Mouse (Mus musculus) kidney, postnatal 4 days (tissue): ENCODE results near the gene Mgat4d.
"Not testable (repeated sequence)": the region's sequence is repeated elsewhere in the genome, so short reads cannot be mapped to it uniquely, and the experiment has no call there.

Source experiments
- DNase-seq, 2 experiments: peaks; one replicate each; pipeline ENCODE4 v3.0.0; 2021; ENCODE audit warnings: mixed read lengths in 2 of 2

The Mgat4d gene

GRCm38 (mm10) chr8:83348263-83348662 is at the start of gene Mgat4d:
Gene Mgat4d, plus strand, starts transcription at chr8:83348471.
- DNase-seq = no peak

GRCm38 (mm10) chr8:83300135-83300534 is 48.1 kb upstream of the Mgat4d start:
- DNase-seq = no peak

- no peak for DNase-seq
Observed at GRCm38 (mm10) chr8:83304946-83305345, 43.3 kb upstream of the Mgat4d start.

GRCm38 (mm10) chr8:83309836-83310235 is 38.4 kb upstream of the Mgat4d start:
- DNase-seq = no peak

- DNase-seq = not testable (repeated sequence)
Observed at GRCm38 (mm10) chr8:83315084-83315483, 33.2 kb upstream of the Mgat4d start.

GRCm38 (mm10) chr8:83315691-83316090 is 32.6 kb upstream of the Mgat4d start:
- no peak for DNase-seq

- no peak for DNase-seq
Observed at GRCm38 (mm10) chr8:83320543-83320942, 27.7 kb upstream of the Mgat4d start.

GRCm38 (mm10) chr8:83322374-83322773 is 25.9 kb upstream of the Mgat4d start:
- DNase-seq = no peak

- DNase-seq = peak in 1 of 2 experiments; percentile 28
Observed at GRCm38 (mm10) chr8:83323056-83323455, 25.2 kb upstream of the Mgat4d start.

GRCm38 (mm10) chr8:83327889-83328288 is 20.4 kb upstream of the Mgat4d start:
- no peak for DNase-seq

GRCm38 (mm10) chr8:83331567-83331898 is 16.7 kb upstream of the Mgat4d start:
- DNase-seq = peak; percentile 24 to 43

GRCm38 (mm10) chr8:83331899-83332697 is 16.2 kb upstream of the Mgat4d start, which contains the start of gene Elmod2:
Gene Elmod2, minus strand, starts transcription at chr8:83332486.
- peak; percentile 99 for DNase-seq

GRCm38 (mm10) chr8:83332864-83333263 is 15.4 kb upstream of the Mgat4d start:
- DNase-seq = no peak

- no peak for DNase-seq
Observed at GRCm38 (mm10) chr8:83342076-83342475, 6.2 kb upstream of the Mgat4d start.

GRCm38 (mm10) chr8:83342693-83343092 is 5.6 kb upstream of the Mgat4d start:
- no peak for DNase-seq

- no peak for DNase-seq
Observed at GRCm38 (mm10) chr8:83351315-83351714, 3.0 kb downstream of the Mgat4d start.

- peak; percentile 40 to 58 for DNase-seq
Observed at GRCm38 (mm10) chr8:83363156-83363769, 15.0 kb downstream of the Mgat4d start.

GRCm38 (mm10) chr8:83377231-83377630 is 29.0 kb downstream of the Mgat4d start:
- DNase-seq = no peak

GRCm38 (mm10) chr8:83380141-83380540 is 31.9 kb downstream of the Mgat4d start:
- DNase-seq = no peak

- no peak for DNase-seq
Observed at GRCm38 (mm10) chr8:83381016-83381415, 32.7 kb downstream of the Mgat4d start.

GRCm38 (mm10) chr8:83382850-83383249 is 34.6 kb downstream of the Mgat4d start:
- no peak for DNase-seq

- peak; percentile 78 to 83 for DNase-seq
Observed at GRCm38 (mm10) chr8:83389316-83390005, 41.2 kb downstream of the Mgat4d start, which contains the start of gene Clgn. Gene Clgn, plus strand, starts transcription at chr8:83389867.

- no peak for DNase-seq
Observed at GRCm38 (mm10) chr8:83390006-83390701, 41.9 kb downstream of the Mgat4d start.
